Mouse (Mus musculus) testis, adult 2 months (tissue): ENCODE results near the gene Erg.

Experiments
- CTCF ChIP-seq: fragments of 200-500 bp; IDR thresholded peaks from 2 replicates; pipeline ENCODE4 v1.5.1; 2012; ENCODE audit warnings: low read depth, mild to moderate bottlenecking, inconsistent platforms, low read length, moderate library complexity; ENCODE audit not compliant: control insufficient read depth, insufficient read depth, insufficient replicate concordance
- POLR2A ChIP-seq: fragments of 200-500 bp; IDR thresholded peaks from 2 replicates; pipeline ENCODE4 v1.6.1; 2012; ENCODE audit warnings: low read depth, mild to moderate bottlenecking, inconsistent platforms, low read length, moderate library complexity; ENCODE audit not compliant: control insufficient read depth

DNA sequence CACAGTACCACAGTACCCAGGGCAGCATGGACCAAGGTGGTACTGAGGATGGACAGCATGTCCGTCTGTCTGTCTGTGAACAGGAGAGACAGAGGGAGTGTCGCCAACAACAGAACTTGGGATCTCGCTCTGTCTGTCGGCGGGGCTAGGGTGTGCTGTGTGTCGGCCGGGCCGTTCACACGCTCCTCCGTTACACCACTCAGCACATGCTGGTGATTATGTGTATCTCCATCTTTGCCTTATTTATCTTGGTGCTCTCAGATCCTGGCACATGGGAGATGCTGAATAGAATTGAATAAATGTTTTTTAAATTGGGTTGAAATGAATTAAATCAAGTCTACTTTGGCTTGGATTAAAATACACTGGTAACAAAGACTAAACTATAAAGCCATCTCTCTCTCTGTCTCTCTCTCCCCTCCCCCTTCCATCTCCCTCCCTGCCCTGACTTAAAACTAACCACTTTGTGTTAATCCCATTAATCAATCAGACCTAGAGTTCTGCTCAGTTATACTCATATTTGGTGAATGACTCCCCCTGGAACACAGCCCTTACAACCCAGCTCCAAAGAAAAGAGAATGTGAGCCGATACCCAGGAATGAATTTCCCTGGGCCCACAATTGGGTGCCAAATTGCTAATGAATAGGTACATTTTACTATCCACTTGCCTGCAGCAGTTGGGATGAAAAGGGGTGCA is 10.6 kb upstream of the Erg start:
- TF ChIP-seq CTCF (no peak), POLR2A (no peak)
